9 mouse cellular contexts compared by ENCODE assay signal in genomic region chr9:13231545-13232216, GRCm38 (mm10). TPM values are rescaled to one million over a fixed set of nuclear protein-coding genes. Genes with fewer than 3 reads are reported as not detected.
A peak's percentile ranks its signal among the peaks of the same experiment; 100 is the strongest.
DNase-seq lines count a peak whose midpoint lies in the region; ATAC-seq lines count a peak whose summit lies in the region.
"Had no signal": no experiment of that assay in that cellular context is flagged by ENCODE, and none has a peak within 500 bp of the region (broad histone marks: within the 10 kb centered on the region; RNA-seq: fewer than 3 reads in every experiment).

No protein-coding gene starts in this region.

- intact Hi-C loops in heart, postnatal 25 days (cut with DNase I) = loop anchor here (1.0 to 5.0 kb wide), 4 partner anchors 421 to 1111 kb away; no protein-coding TSS in a partner anchor

- H3K9me3 ChIP-seq in forebrain, embryonic 12.5 days = no peaks in the 10 kb centered on the region
- H3K9me3 ChIP-seq: embryonic facial prominence, embryonic 12.5 days had no signal

- no peak overlapping the region for H3K27ac ChIP-seq in forebrain, embryonic 12.5 days
- H3K27ac ChIP-seq: embryonic facial prominence, embryonic 12.5 days had no signal

- peak; percentile 74; the same call in 1 of the 2 replicates for ATAC-seq in forebrain, embryonic 12.5 days (ENCODE audit: low FRiP score)
- no peak for ATAC-seq in erythroid progenitor cell, adult 5-6 weeks (replicated peaks; ENCODE audit: low FRiP score, poor library complexity, severe bottlenecking)

- no peaks in the 10 kb centered on the region for H3K27me3 ChIP-seq in forebrain, embryonic 12.5 days
- H3K27me3 ChIP-seq: embryonic facial prominence, embryonic 12.5 days had no signal

- DNase-seq in heart, postnatal 4 days = peak; percentile 17
- no peak for DNase-seq in heart, postnatal 25 days (ENCODE audit: low spot score)
- DNase-seq in 416B (ENCODE audit: low read depth) = peak; percentile 68
- DNase-seq in MEL-GATA-1-ER (ENCODE audit: extremely low read depth, low read depth) = peak; percentile 18
- DNase-seq in lung, postnatal 25 days (ENCODE audit: low spot score) = peak; percentile 45
- DNase-seq in urinary bladder, adult 2 months (ENCODE audit: low spot score) = no peak

- H3K4me1 ChIP-seq in forebrain, embryonic 12.5 days = no peaks in the 10 kb centered on the region
- H3K4me1 ChIP-seq: embryonic facial prominence, embryonic 12.5 days had no signal

- no peak overlapping the region for H3K4me2 ChIP-seq in forebrain, embryonic 12.5 days
- H3K4me2 ChIP-seq: embryonic facial prominence, embryonic 12.5 days had no signal

- no peak overlapping the region for H3K4me3 ChIP-seq in forebrain, embryonic 12.5 days (replicated peaks)
- H3K4me3 ChIP-seq: embryonic facial prominence, embryonic 12.5 days had no signal

- no peak overlapping the region for H3K9ac ChIP-seq in forebrain, embryonic 12.5 days
- H3K9ac ChIP-seq: embryonic facial prominence, embryonic 12.5 days had no signal

- 11% methylated on average over 5 of the region's 5 CpGs for WGBS in forebrain, embryonic 12.5 days

- no peaks in the 10 kb centered on the region for H3K36me3 ChIP-seq in forebrain, embryonic 12.5 days (replicated peaks)
- H3K36me3 ChIP-seq: embryonic facial prominence, embryonic 12.5 days had no signal

RNA-seq across cellular contexts. Expression of gene Jrkl, which starts 13.9 kb away (rescaled TPM):
- total RNA-seq in heart, postnatal 4 days (2021) = 1 to 10 TPM; 7.9 to 8.6 TPM
- total RNA-seq in heart, postnatal 25 days (2021) = 1 to 10 TPM; 6.5 to 7.0 TPM
- polyA plus RNA-seq in forebrain, embryonic 12.5 days (2016; fragmentation: Nextera tagmentation; extraction: Ambion mirVana) = 13.7 and 15.4 TPM in 2 replicates
- total RNA-seq in erythroid progenitor cell, adult 5-6 weeks (2015; ENCODE audit: low replicate concordance) = 7.1 and 10.5 TPM in 2 replicates
- 7.2 and 12.7 TPM in 2 replicates for total RNA-seq in erythroid progenitor cell, adult 5-6 weeks (2017; ENCODE audit: low replicate concordance)
- 8.2 and 10.4 TPM in 2 replicates for polyA plus RNA-seq in urinary bladder, adult 2 months (2012; rRNA removed)

RNA-seq across cellular contexts. Expression of gene Ccdc82, which starts 15.1 kb away (rescaled TPM):
- total RNA-seq in heart, postnatal 4 days (2021) = 10 to 100 TPM; 13.0 to 13.5 TPM
- total RNA-seq in heart, postnatal 25 days (2021) = 1 to 10 TPM; 6.7 to 8.0 TPM
- 15.4 and 16.0 TPM in 2 replicates for polyA plus RNA-seq in forebrain, embryonic 12.5 days (2016; fragmentation: Nextera tagmentation; extraction: Ambion mirVana)
- 98.7 and 107 TPM in 2 replicates for total RNA-seq in erythroid progenitor cell, adult 5-6 weeks (2015; ENCODE audit: low replicate concordance)
- 107 and 139 TPM in 2 replicates for total RNA-seq in erythroid progenitor cell, adult 5-6 weeks (2017; ENCODE audit: low replicate concordance)
- 33.1 and 34.8 TPM in 2 replicates for polyA plus RNA-seq in urinary bladder, adult 2 months (2012; rRNA removed)

Comparison
In these comparisons a context has a peak if more than half of its experiments do, and no peak if none do; other contexts are left out.
1. DNase-seq: peak in heart, postnatal 4 days (single experiment), 416B (single experiment), MEL-GATA-1-ER (single experiment) and lung, postnatal 25 days (single experiment); none in heart, postnatal 25 days (single experiment) and urinary bladder, adult 2 months (single experiment).
2. RNA of gene Ccdc82, which starts 15.1 kb away (total RNA-seq): 98.7 to 139 TPM in erythroid progenitor cell, adult 5-6 weeks; 13.0 to 13.5 TPM in heart, postnatal 4 days and 6.7 to 8.0 TPM in heart, postnatal 25 days; every median in the first group is over 4 times any median in the second.